Mouse (Mus musculus): ENCODE measurements around the gene Brwd3.
A peak's percentile ranks its signal among the peaks of the same experiment; 100 is the strongest.

Gene Brwd3

GRCm38 (mm10) chrX:108834090-108834774 is at the start of gene Brwd3:
Gene Brwd3 (minus strand): TSS chrX:108834372.
- peak; percentile 84 to 94 for DNase-seq

- no peak for DNase-seq
Measured at GRCm38 (mm10) chrX:108862632-108863031, 28.5 kb upstream of the Brwd3 start.

GRCm38 (mm10) chrX:108842705-108843104 is 8.5 kb upstream of the Brwd3 start:
- DNase-seq: no peak

- no peak for DNase-seq
Measured at GRCm38 (mm10) chrX:108836416-108836815, 2.2 kb upstream of the Brwd3 start.

GRCm38 (mm10) chrX:108835233-108835632 is 1.1 kb upstream of the Brwd3 start:
- no peak for DNase-seq

- DNase-seq: peak; percentile 5 to 36
Measured at GRCm38 (mm10) chrX:108833381-108834020, 671 bp downstream of the Brwd3 start.

GRCm38 (mm10) chrX:108832674-108833189 is 1.4 kb downstream of the Brwd3 start:
- peak; percentile 87 to 91 for DNase-seq

GRCm38 (mm10) chrX:108831231-108831630 is 2.9 kb downstream of the Brwd3 start:
- DNase-seq: no peak

GRCm38 (mm10) chrX:108828111-108828510 is 6.1 kb downstream of the Brwd3 start:
- no peak for DNase-seq

GRCm38 (mm10) chrX:108797268-108797667 is 36.9 kb downstream of the Brwd3 start:
- DNase-seq: no peak

- no peak for DNase-seq
Measured at GRCm38 (mm10) chrX:108783724-108784123, 50.4 kb downstream of the Brwd3 start.

- DNase-seq: peak in 1 of 2 experiments; percentile 1
Measured at GRCm38 (mm10) chrX:108731755-108732154, 102.4 kb downstream of the Brwd3 start.

GRCm38 (mm10) chrX:108729564-108729963 is 104.6 kb downstream of the Brwd3 start:
- no peak for DNase-seq

GRCm38 (mm10) chrX:108729068-108729467 is 105.1 kb downstream of the Brwd3 start:
- DNase-seq: no peak

GRCm38 (mm10) chrX:108728334-108728733 is 105.8 kb downstream of the Brwd3 start:
- no peak for DNase-seq

GRCm38 (mm10) chrX:108724241-108724640 is 109.9 kb downstream of the Brwd3 start:
- no peak for DNase-seq

GRCm38 (mm10) chrX:108722447-108722846 is 111.7 kb downstream of the Brwd3 start:
- DNase-seq: no peak

- DNase-seq: no peak
Measured at GRCm38 (mm10) chrX:108704312-108704711, 129.9 kb downstream of the Brwd3 start.
